Mouse (Mus musculus): Measurements from ENCODE around the gene Srm.

DNA sequence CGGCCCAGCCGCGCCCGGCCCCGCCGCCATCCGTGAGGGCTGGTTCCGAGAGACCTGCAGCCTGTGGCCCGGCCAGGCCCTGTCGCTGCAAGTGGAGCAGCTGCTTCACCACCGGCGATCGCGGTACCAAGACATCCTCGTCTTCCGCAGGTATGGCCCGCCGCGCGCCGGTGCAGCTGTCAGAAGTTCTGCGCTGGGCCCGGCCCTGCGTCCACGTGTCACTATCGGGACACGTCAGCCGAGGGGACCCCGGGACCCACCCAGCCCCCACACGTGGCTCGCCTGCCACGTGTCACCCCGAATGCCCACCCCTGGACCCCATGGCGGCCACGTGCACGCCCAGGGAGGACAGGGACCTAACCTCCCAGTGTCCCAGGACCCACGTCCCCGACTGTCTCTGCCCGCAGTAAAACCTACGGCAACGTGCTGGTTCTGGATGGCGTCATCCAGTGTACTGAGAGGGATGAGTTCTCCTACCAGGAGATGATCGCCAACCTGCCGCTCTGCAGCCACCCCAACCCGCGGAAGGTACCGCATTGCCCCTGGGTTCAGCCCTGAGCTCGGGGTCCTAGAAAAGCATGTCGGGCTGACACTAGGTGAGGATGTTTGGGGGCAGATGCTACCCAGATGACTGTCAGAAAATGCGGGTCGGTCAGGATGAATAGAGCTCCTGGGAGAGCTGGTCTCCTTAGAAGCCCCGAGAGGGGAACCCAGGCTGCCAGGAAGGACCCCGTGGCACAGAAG lies 506 bp downstream of the Srm start:
- TF ChIP-seq CTCF (IDR thresholded peaks at IDR 0.05; ENCODE audit: low read depth, low read length) (no peak), EP300 (IDR thresholded peaks at IDR 0.05; ENCODE audit: insufficient read depth, low read depth, low read length) (no peak)

Measured in ES-Bruce4 (cell line).